Mouse (Mus musculus) lung, postnatal 10 days (tissue): ENCODE results near the gene Pde6d.
"Not testable (repeated sequence)": the region's sequence is repeated elsewhere in the genome, so short reads cannot be mapped to it uniquely, and the experiment has no call there.

ENCODE experiments used
- DNase-seq: peaks from one replicate; pipeline ENCODE4 v3.0.0; 2021

Pde6d gene

DNA sequence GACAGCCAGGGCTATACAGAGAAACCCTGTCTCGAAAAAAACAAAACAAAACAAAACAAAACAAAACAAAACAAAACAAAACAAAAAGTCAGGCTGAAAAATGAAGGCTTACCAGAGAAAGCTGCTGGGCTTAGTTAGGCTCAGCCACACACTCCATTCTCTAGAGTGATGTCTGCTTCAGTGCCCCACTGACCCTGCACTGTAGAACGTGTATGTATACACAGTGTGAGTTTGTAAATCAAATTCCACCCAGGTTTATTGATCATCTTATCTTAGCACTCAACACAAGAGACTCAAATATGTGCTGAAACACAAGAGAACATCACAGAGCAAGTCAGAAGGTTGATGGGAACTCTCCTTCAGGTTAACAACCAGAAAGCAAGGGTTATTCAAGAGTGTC is 14.0 kb downstream of the Pde6d start:
- no peak for DNase-seq

DNA sequence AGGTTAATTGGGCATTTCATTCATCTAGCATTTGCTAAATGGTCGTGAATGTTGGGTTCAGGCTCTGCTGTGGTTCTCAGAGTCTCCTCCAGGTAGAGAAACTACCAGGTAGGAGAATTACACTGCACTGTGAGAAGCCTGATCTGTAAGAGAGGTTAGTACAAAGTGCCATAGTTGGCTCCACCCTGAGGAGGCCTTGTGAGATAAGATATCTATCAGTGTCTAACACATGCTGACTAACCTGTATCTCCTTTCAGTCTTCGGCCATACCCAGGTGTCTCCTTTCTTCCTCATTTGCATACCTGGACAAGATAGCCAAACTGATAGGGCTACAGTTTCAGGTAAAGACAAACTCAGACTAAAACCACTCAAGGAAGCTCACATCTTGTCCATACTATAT is 19.8 kb downstream of the Pde6d start:
- DNase-seq = no peak

- DNase-seq = no peak
Measured at GRCm38 (mm10) chr1:86559232-86559631, 23.2 kb downstream of the Pde6d start.

DNA sequence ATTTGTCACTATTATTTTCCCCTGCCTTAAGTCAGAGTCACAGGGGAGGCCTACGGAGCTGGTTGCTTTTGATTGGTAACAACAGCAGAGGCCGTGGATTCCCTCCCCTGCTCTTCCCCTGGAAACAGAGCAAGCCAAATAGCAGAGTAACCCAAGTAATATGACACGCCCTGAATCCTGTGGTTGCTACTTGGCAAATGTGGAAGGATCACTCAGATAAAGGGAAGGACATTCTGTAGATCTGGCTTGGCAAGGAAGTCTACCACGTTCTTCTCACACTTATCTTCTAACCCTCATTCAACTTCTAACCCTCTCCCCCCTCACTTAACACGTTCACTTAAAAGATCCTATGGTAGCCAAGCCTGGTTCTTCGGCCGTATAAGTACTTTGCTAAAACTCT is 24.6 kb downstream of the Pde6d start:
- DNase-seq = no peak

DNA sequence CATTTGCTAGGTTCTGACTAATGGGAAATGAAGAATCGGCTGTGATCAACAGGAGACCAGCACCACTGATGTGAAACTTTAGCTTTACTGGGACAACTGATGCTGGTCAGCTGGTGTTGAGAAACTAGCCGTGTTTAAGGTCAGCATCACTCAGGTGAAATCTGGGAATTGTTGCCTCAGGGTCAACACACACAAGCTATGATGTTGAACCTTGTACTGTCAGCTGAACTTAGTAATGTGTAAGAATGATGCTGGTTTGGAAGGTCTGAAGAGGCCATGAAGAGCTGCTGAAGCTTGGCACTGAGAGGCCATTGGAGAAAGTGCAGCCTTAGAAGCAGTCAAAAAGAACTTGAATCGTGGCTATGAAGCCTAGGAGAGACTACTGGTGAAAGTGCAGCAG is 26.8 kb downstream of the Pde6d start:
- DNase-seq = no peak

GRCm38 (mm10) chr1:86551877-86552276 is 30.6 kb downstream of the Pde6d start:
- no peak for DNase-seq

DNA sequence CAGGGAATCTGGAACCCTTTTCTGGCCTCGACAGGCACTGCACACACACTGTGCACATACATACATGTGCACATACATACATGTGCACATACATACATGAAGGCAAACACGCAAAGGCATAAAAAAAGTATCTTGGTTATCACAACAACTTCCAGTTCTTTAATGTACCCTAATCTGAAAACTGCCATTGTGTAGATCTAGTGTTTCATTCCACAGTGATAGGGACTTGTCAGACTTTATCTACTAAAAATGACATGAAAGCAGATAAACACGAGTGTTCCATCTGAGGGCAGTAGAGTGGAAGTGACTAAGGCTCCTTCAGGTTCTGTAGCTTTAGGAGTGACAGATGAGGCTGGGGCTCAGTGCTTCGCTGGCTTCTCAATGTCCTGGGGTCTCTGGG is 31.1 kb downstream of the Pde6d start:
- DNase-seq = no peak

- no peak for DNase-seq
Measured at GRCm38 (mm10) chr1:86546797-86547196, 35.6 kb downstream of the Pde6d start.

- DNase-seq = no peak
Measured at GRCm38 (mm10) chr1:86542584-86542983, 39.8 kb downstream of the Pde6d start.

DNA sequence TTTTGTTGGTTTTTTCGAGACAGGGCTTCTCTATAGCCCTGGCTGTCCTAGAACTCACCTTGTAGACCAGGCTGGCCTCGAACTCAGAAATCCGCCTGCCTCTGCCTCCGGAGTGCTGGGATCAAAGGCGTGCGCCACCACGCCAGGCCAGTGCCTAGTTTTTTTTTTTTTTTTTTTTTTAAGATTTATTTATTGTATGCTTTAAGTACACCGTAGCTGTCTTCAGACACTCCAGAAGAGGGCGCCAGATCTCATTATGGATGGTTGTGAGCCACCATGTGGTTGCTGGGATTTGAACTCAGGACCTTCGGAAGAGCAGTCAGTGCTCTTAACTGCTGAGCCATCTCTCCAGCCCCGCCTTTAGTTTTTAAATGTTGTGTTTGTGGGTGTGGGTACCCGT is 42.8 kb downstream of the Pde6d start:
- not testable (repeated sequence) for DNase-seq

- DNase-seq = peak; percentile 35
Measured at GRCm38 (mm10) chr1:86538383-86538782, 44.0 kb downstream of the Pde6d start.

- DNase-seq = peak; percentile 45
Measured at GRCm38 (mm10) chr1:86533411-86534130, 48.9 kb downstream of the Pde6d start.

DNA sequence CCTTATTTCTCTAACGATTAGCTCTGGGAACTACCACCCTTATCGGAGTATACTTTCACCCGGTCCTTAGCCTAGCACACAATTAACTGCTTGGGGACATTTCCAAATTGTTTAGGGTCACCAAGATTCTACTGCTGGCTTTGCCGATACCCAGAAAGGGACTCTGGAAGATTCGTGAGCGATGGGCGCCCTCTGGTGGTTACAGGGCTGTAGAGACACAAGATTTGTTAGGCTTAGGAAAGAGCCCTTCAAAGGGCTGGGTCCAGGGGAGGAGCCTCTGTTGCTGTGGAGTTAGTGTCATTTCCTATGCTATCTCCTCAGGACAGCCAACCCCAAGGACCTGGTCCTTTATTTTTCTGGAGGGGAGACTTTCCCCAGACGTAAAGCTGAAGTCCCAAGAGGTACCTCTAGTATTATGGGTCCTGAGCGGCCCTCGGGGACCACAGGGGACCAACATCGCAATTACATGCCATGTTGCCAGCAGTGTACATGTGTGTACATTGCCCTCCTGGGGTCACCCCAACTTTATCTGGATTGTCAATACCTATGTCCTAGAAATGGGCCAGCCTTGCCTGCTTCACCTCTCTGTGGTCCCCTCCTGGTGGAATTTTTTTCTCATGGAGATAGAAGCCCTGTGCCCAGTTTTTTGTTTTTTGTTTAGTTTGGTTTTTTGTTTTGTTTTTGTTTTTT is 49.9 kb downstream of the Pde6d start:
- DNase-seq = peak; percentile 97

- no peak for DNase-seq
Measured at GRCm38 (mm10) chr1:86531547-86532321, 50.7 kb downstream of the Pde6d start.

- DNase-seq = no peak
Measured at GRCm38 (mm10) chr1:86530871-86531546, 51.4 kb downstream of the Pde6d start.

DNA sequence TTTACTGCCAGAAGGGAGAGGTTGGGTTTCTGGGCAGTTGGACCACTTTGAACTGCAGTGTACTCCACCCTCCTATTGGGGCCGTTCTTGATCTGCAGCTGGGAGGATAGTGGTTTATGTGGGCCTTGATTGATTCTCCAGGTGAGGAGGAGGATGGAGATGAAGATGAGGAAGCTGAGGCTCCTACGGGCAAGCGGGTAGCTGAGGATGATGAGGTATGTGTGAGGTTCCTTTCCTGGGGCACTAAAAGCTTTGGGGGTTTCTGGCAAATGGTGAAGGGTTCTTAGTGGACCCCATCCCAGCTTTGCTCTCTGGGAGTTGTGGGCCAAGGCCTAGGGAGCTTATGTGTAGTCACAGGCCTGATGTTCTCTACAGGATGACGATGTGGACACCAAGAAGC is 52.8 kb downstream of the Pde6d start:
- no peak for DNase-seq

DNA sequence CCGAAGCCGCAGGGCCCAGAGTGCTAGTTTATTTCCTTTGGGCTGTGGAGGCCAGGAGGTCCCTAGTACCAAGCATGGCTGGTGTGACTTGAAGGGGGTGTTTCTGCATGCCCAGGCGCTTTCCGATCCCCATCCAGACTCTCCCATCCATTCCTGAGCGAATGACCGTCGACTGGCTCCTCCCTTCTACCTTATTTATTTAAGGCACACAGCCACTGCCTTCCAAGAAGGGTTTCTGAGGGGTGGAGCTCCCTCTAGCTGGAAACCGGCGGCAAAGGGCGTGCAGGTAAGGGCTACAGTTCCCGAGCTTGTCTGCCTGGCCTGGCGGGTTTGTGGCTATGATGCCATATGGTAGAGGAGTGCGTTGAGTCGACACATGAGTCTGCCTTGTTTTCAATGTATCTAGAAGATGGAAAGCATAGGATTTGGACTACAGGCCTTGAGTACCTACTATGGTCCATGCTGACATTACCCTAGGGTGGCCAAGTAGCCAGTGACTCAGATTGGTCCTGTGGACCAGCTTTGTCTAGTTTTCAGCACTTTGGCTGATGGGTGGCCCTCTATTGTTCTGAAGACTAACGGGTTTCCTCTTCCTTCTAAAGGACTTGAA is 53.8 kb downstream of the Pde6d start:
- DNase-seq = peak; percentile 75

GRCm38 (mm10) chr1:86527599-86528486 is 54.6 kb downstream of the Pde6d start:
- DNase-seq = peak; percentile 94

DNA sequence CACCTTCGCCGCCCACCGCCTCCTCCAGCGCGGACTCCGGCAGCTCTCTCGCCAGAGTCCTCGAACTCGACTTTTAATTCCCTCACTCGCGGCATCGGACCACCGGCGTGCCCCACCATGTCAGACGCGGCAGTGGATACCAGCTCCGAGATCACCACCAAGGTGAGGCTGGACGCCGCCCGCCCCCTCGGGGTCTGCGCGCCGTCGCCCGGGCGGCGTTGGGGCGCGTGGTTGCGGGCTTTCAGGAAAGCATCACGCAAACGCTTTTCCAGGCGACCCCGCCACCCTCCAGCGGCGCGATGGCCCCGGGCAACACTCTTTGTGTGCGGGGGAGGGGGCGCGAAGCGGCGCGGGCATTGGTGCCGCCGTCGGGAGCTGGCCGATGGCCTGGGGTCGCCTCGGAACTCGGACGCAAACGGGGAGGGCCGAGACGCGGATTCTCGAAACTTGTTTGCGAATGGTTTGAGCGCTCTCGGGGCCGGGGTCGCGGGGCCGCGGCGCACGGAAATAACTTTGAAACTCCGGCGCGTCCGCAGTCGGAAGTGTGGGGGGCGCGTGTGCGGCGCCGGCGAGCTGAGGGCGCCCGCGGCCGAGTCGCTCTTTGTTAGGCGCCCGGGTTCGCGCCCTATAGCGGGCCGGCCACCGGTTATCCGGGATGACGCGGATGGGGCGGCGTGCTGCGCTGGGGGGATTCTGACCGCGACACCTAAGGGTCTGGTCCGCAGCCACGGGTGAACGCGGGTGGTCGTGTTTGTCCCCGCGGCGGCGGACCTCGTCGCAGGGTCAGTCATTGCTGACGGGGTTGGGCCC is 55.4 kb downstream of the Pde6d start:
- peak; percentile 60 for DNase-seq

GRCm38 (mm10) chr1:86526116-86526788 is 56.2 kb downstream of the Pde6d start, which contains the start of gene Ptma:
Gene Ptma, plus strand, starts transcription at chr1:86526726.
- peak; percentile 99 for DNase-seq
